Mouse (Mus musculus) neutrophil, adult 5-6 weeks (primary cell): Measurements from ENCODE around the gene Apela. TPM values are rescaled to one million over a fixed set of nuclear protein-coding genes. Genes with fewer than 3 reads are reported as not detected.

Experiments used
- ATAC-seq: fragments of 151-379, 151-347 bp; 2 replicates; pipeline ENCODE4 v1.8.0; 2017; ENCODE audit warnings: mild to moderate bottlenecking, moderate TSS enrichment; ENCODE audit not compliant: insufficient number of reproducible peaks, poor library complexity, low FRiP score, severe bottlenecking; ENCODE audit errors: extremely low read depth
- total RNA-seq: library from RNA; stranded (forward); fragments of 200-1000 nt; gene quantifications from 2 replicates; pipeline ENCODE4 v1.2.3, GENCODE M21; 2017

Gene Apela
- not detected in 2 replicates for total RNA-seq

- no peak for ATAC-seq
Measured at GRCm38 (mm10) chr8:65037117-65037533, at the start of gene Apela. TSS of gene Apela (minus strand) at chr8:65037336.

- ATAC-seq, result no peak
Measured at GRCm38 (mm10) chr8:65085680-65086079, 48.5 kb upstream of the Apela start.

GRCm38 (mm10) chr8:65080731-65081130 is 43.6 kb upstream of the Apela start:
- no peak for ATAC-seq

GRCm38 (mm10) chr8:65074733-65075132 is 37.6 kb upstream of the Apela start, which contains the start of gene Gm10663:
TSS of gene Gm10663 (plus strand) at chr8:65075033.
- no peak for ATAC-seq

- no peak for ATAC-seq
Measured at GRCm38 (mm10) chr8:65070996-65071395, 33.9 kb upstream of the Apela start.

GRCm38 (mm10) chr8:65068473-65068819 is 31.3 kb upstream of the Apela start:
- ATAC-seq, result no peak

GRCm38 (mm10) chr8:65067694-65068472 is 30.7 kb upstream of the Apela start:
- no peak for ATAC-seq

- ATAC-seq, result no peak
Measured at GRCm38 (mm10) chr8:65067031-65067430, 29.9 kb upstream of the Apela start.

GRCm38 (mm10) chr8:65065622-65066021 is 28.5 kb upstream of the Apela start:
- ATAC-seq, result no peak

GRCm38 (mm10) chr8:65064071-65064470 is 26.9 kb upstream of the Apela start:
- ATAC-seq, result no peak

- no peak for ATAC-seq
Measured at GRCm38 (mm10) chr8:65062195-65062594, 25.1 kb upstream of the Apela start.

GRCm38 (mm10) chr8:65056722-65057121 is 19.6 kb upstream of the Apela start:
- ATAC-seq, result no peak

- no peak for ATAC-seq
Measured at GRCm38 (mm10) chr8:65053968-65054367, 16.8 kb upstream of the Apela start.

GRCm38 (mm10) chr8:65053554-65053953 is 16.4 kb upstream of the Apela start:
- no peak for ATAC-seq

GRCm38 (mm10) chr8:65047801-65048200 is 10.7 kb upstream of the Apela start:
- ATAC-seq, result no peak

- ATAC-seq, result no peak
Measured at GRCm38 (mm10) chr8:65047193-65047592, 10.1 kb upstream of the Apela start.

- no peak for ATAC-seq
Measured at GRCm38 (mm10) chr8:65046565-65046964, 9.4 kb upstream of the Apela start.

GRCm38 (mm10) chr8:65034136-65034535 is 3.0 kb downstream of the Apela start:
- no peak for ATAC-seq

GRCm38 (mm10) chr8:65033056-65033455 is 4.1 kb downstream of the Apela start:
- ATAC-seq, result no peak

GRCm38 (mm10) chr8:65032107-65032506 is 5.0 kb downstream of the Apela start:
- no peak for ATAC-seq
